ENCODE assay signal across 16 mouse cellular contexts in genomic region chr7:84145633-84146032, GRCm38 (mm10). TPM values are rescaled to one million over a fixed set of nuclear protein-coding genes. Genes with fewer than 3 reads are reported as not detected.
DNase-seq lines count a peak whose midpoint lies in the region; ATAC-seq and TF ChIP-seq lines count a peak whose summit lies in the region.
"Had no signal": no experiment of that assay in that cellular context is flagged by ENCODE, and none has a peak within 500 bp of the region (broad histone marks: within the 10 kb centered on the region; RNA-seq: fewer than 3 reads in every experiment).

No protein-coding gene starts in this region.

- H3K4me2 ChIP-seq in lung, postnatal 0 days (replicated peaks; ENCODE audit: low read depth, low read length): peak overlapping the region; percentile 9; the same call in 1 of the 2 replicates
- H3K4me2 ChIP-seq in liver, embryonic 11.5 days: peak overlapping the region; percentile 13
- H3K4me2 ChIP-seq in stomach, postnatal 0 days (replicated peaks; ENCODE audit: low read depth): no peak overlapping the region
- H3K4me2 ChIP-seq: embryonic facial prominence, embryonic 15.5 days; forebrain, embryonic 15.5 days; limb, embryonic 15.5 days had no signal

- H3K27me3 ChIP-seq in lung, postnatal 0 days (replicated peaks; ENCODE audit: insufficient read depth, low read length): no peaks in the 10 kb centered on the region
- no peaks in the 10 kb centered on the region for H3K27me3 ChIP-seq in liver, embryonic 11.5 days (replicated peaks; ENCODE audit: control insufficient read depth, insufficient read depth, low read length)
- H3K27me3 ChIP-seq in stomach, postnatal 0 days (ENCODE audit: control insufficient read depth, insufficient read depth, low read length): no peaks in the 10 kb centered on the region
- H3K27me3 ChIP-seq: CH12.LX; embryonic facial prominence, embryonic 15.5 days; forebrain, embryonic 15.5 days; limb, embryonic 15.5 days had no signal

- no peak for TF ChIP-seq CTCF in lung, postnatal 0 days (IDR thresholded peaks at IDR 0.05)
- peak; percentile 22; the same call in 1 of the 2 replicates for TF ChIP-seq CTCF in stomach, postnatal 0 days (IDR thresholded peaks at IDR 0.05; ENCODE audit: low read depth)

- no peak for ATAC-seq in lung, postnatal 0 days
- peak; percentile 46; the same call in 1 of the 2 replicates for ATAC-seq in liver, embryonic 11.5 days (replicated peaks; ENCODE audit: low FRiP score)
- ATAC-seq in stomach, postnatal 0 days (ENCODE audit: low FRiP score, low TSS enrichment): peak; percentile 73
- ATAC-seq: forebrain, embryonic 15.5 days had no signal

- H3K4me3 ChIP-seq in lung, postnatal 0 days (ENCODE audit: low read depth, low read length): no peak overlapping the region
- H3K4me3 ChIP-seq in liver, embryonic 11.5 days (ENCODE audit: low read depth, low read length): no peak overlapping the region
- H3K4me3 ChIP-seq in stomach, postnatal 0 days (ENCODE audit: low read depth, low read length): no peak overlapping the region
- H3K4me3 ChIP-seq: embryonic facial prominence, embryonic 15.5 days; forebrain, embryonic 15.5 days; limb, embryonic 15.5 days had no signal

- no peaks in the 10 kb centered on the region for H3K36me3 ChIP-seq in lung, postnatal 0 days (ENCODE audit: insufficient read depth, low read length)
- H3K36me3 ChIP-seq in liver, embryonic 11.5 days (ENCODE audit: control insufficient read depth, insufficient read depth, low read length): 0 out of 2 replicates have a peak, but pooled peaks cover 2% of the 10 kb centered on the region
- H3K36me3 ChIP-seq in stomach, postnatal 0 days (ENCODE audit: control insufficient read depth, insufficient read depth, low read length): no peaks in the 10 kb centered on the region
- H3K36me3 ChIP-seq: embryonic facial prominence, embryonic 15.5 days; forebrain, embryonic 15.5 days had no signal

- no peaks in the 10 kb centered on the region for H3K9me3 ChIP-seq in lung, postnatal 0 days (ENCODE audit: low read length)
- no peaks in the 10 kb centered on the region for H3K9me3 ChIP-seq in liver, embryonic 11.5 days (ENCODE audit: control insufficient read depth, low read length)
- H3K9me3 ChIP-seq in stomach, postnatal 0 days (ENCODE audit: control insufficient read depth, low read length): no peaks in the 10 kb centered on the region
- H3K9me3 ChIP-seq: embryonic facial prominence, embryonic 15.5 days; forebrain, embryonic 15.5 days; limb, embryonic 15.5 days had no signal

- no peak overlapping the region for H3K9ac ChIP-seq in lung, postnatal 0 days (replicated peaks; ENCODE audit: low read depth)
- no peak overlapping the region for H3K9ac ChIP-seq in liver, embryonic 11.5 days (ENCODE audit: low read depth, low read length)
- no peak overlapping the region for H3K9ac ChIP-seq in stomach, postnatal 0 days (ENCODE audit: low read length)
- H3K9ac ChIP-seq: embryonic facial prominence, embryonic 15.5 days; forebrain, embryonic 15.5 days; limb, embryonic 15.5 days had no signal

- H3K27ac ChIP-seq in lung, postnatal 0 days (ENCODE audit: low read length): peak overlapping the region; percentile 34; the same call in 1 of the 2 replicates
- no peak overlapping the region for H3K27ac ChIP-seq in liver, embryonic 11.5 days (ENCODE audit: low read depth, low read length)
- H3K27ac ChIP-seq in stomach, postnatal 0 days (replicated peaks): 0 out of 2 replicates have a peak overlapping the region, but pooled peaks have one; percentile 56
- H3K27ac ChIP-seq: embryonic facial prominence, embryonic 15.5 days; forebrain, embryonic 15.5 days; limb, embryonic 15.5 days had no signal

- no peak for DNase-seq in lung, postnatal 0 days (ENCODE audit: low spot score)
- DNase-seq in lung, postnatal 14 days: no peak
- peak; percentile 88 to 91 for DNase-seq in kidney, adult 8-10 months
- DNase-seq in liver, embryonic 11.5 days (ENCODE audit: low spot score): no peak
- peak; percentile 44 for DNase-seq in stomach, postnatal 0 days (ENCODE audit: low spot score)
- no peak for DNase-seq in thymus, postnatal 25 days
- DNase-seq in thymus, postnatal 36 days: no peak
- no peak for DNase-seq in thymus, postnatal 4 days
- DNase-seq: adrenal gland, postnatal 10 days; cerebellum, postnatal 25 days; gastrocnemius, postnatal 14 days; heart, postnatal 4 days had no signal

- TF ChIP-seq EP300 in lung, postnatal 0 days (IDR thresholded peaks at IDR 0.05): no peak
- TF ChIP-seq EP300 in stomach, postnatal 0 days (optimal IDR thresholded peaks at IDR 0.05): no peak

- WGBS in lung, postnatal 0 days: 53% methylated on average over 2 of the region's 2 CpGs
- 64% methylated on average over 2 of the region's 2 CpGs for WGBS in liver, embryonic 11.5 days
- WGBS in stomach, postnatal 0 days: 57% methylated on average over 2 of the region's 2 CpGs

- peaks cover 58% of the 10 kb centered on the region for H3K4me1 ChIP-seq in lung, postnatal 0 days (ENCODE audit: insufficient read depth, low read depth, low read length)
- peaks cover 60% of the 10 kb centered on the region for H3K4me1 ChIP-seq in liver, embryonic 11.5 days (replicated peaks; ENCODE audit: control insufficient read depth, insufficient read depth, low read length)
- H3K4me1 ChIP-seq in stomach, postnatal 0 days (replicated peaks; ENCODE audit: control insufficient read depth, insufficient read depth): peaks cover 10% of the 10 kb centered on the region; the same call in 1 of the 2 replicates

RNA-seq across cellular contexts. Expression of gene Abhd17c, which starts 6.1 kb away (rescaled TPM):
- polyA plus RNA-seq in lung, postnatal 0 days (2015; fragmentation: Nextera tagmentation; extraction: Ambion mirVana): 91.3 and 104 TPM in 2 replicates
- 41.3 and 45.7 TPM in 2 replicates for polyA plus RNA-seq in liver, embryonic 11.5 days (2014; fragmentation: Nextera tagmentation; extraction: Ambion mirVana)
- polyA plus RNA-seq in stomach, postnatal 0 days (2015; fragmentation: Nextera tagmentation; extraction: Ambion mirVana): 59.7 and 60.9 TPM in 2 replicates

RNA-seq across cellular contexts. Expression of gene Cemip, which starts 59.3 kb away (rescaled TPM):
- polyA plus RNA-seq in lung, postnatal 0 days (2015; fragmentation: Nextera tagmentation; extraction: Ambion mirVana): 0.57 and 0.83 TPM in 2 replicates
- 0.14 and 0.15 TPM in 2 replicates for polyA plus RNA-seq in liver, embryonic 11.5 days (2014; fragmentation: Nextera tagmentation; extraction: Ambion mirVana)
- 0.40 and 0.45 TPM in 2 replicates for polyA plus RNA-seq in stomach, postnatal 0 days (2015; fragmentation: Nextera tagmentation; extraction: Ambion mirVana)

Comparison
In these comparisons a context has a peak if more than half of its experiments do, and no peak if none do; other contexts are left out.
1. DNase-seq: peak in kidney, adult 8-10 months (2 of 2) and stomach, postnatal 0 days (single experiment); none in lung, postnatal 0 days (single experiment), lung, postnatal 14 days (single experiment), liver, embryonic 11.5 days (single experiment), thymus, postnatal 25 days (single experiment), thymus, postnatal 36 days (0 of 2) and thymus, postnatal 4 days (single experiment).